19 mouse cellular contexts compared by ENCODE assay signal in genomic region chr12:41500049-41500820, GRCm38 (mm10). TPM values are rescaled to one million over a fixed set of nuclear protein-coding genes. Genes with fewer than 3 reads are reported as not detected.
DNase-seq lines count a peak whose midpoint lies in the region; ATAC-seq and TF ChIP-seq lines count a peak whose summit lies in the region.
"Had no signal": no experiment of that assay in that cellular context is flagged by ENCODE, and none has a peak within 500 bp of the region (broad histone marks: within the 10 kb centered on the region; RNA-seq: fewer than 3 reads in every experiment).

No protein-coding gene starts in this region.

- peak overlapping the region; percentile 15; the same call in 1 of the 2 replicates for H3K4me2 ChIP-seq in stomach, embryonic 16.5 days (ENCODE audit: low read depth, low read length)
- H3K4me2 ChIP-seq in stomach, postnatal 0 days (replicated peaks; ENCODE audit: low read depth) = no peak overlapping the region
- H3K4me2 ChIP-seq: neural tube, embryonic 13.5 days had no signal

- no peaks in the 10 kb centered on the region for H3K36me3 ChIP-seq in stomach, embryonic 16.5 days (ENCODE audit: control insufficient read depth, insufficient read depth, low read length)
- H3K36me3 ChIP-seq in stomach, postnatal 0 days (ENCODE audit: control insufficient read depth, insufficient read depth, low read length) = no peaks in the 10 kb centered on the region
- H3K36me3 ChIP-seq: hindbrain, embryonic 10.5 days; neural tube, embryonic 13.5 days had no signal

- DNase-seq in heart, adult 11 months = peak; percentile 91
- DNase-seq in heart, postnatal 14 days = no peak
- DNase-seq in stomach, postnatal 0 days (ENCODE audit: low spot score) = no peak
- DNase-seq in thymus, postnatal 25 days = peak; percentile 39
- no peak for DNase-seq in left cerebral cortex, adult 11 months (ENCODE audit: low spot score)
- DNase-seq in layer of hippocampus, postnatal 10 days (ENCODE audit: low spot score in 2 of 2) = no peak
- DNase-seq: cerebellum, postnatal 36 days; gastrocnemius, adult 2 months; kidney, adult 11 months; liver; right cerebral cortex, adult 18-20 months; spleen, adult 18-20 months had no signal

- no peak for TF ChIP-seq CTCF in stomach, postnatal 0 days (IDR thresholded peaks at IDR 0.05; ENCODE audit: low read depth)

- WGBS in stomach, embryonic 16.5 days = 36% methylated on average over 9 of the region's 9 CpGs
- WGBS in stomach, postnatal 0 days = 38% methylated on average over 9 of the region's 9 CpGs

- no peak overlapping the region; the same call in 1 of the 2 replicates for H3K27ac ChIP-seq in stomach, embryonic 16.5 days (ENCODE audit: low read length)
- no peak overlapping the region for H3K27ac ChIP-seq in stomach, postnatal 0 days (replicated peaks)
- H3K27ac ChIP-seq: gastrocnemius, adult 2 months; hindbrain, embryonic 10.5 days; neural tube, embryonic 13.5 days had no signal

- intact Hi-C loops in heart, postnatal 14 days (cut with DNase I) = no loop called here

- ATAC-seq in stomach, embryonic 16.5 days (ENCODE audit: insufficient read depth, low FRiP score) = no peak
- ATAC-seq in stomach, postnatal 0 days (ENCODE audit: low FRiP score, low TSS enrichment) = no peak
- ATAC-seq in inflammation-experienced regulatory T-cells, adult 6 months = peak; percentile 100
- ATAC-seq: forebrain, embryonic 14.5 days had no signal

- H3K27me3 ChIP-seq in stomach, embryonic 16.5 days (ENCODE audit: control insufficient read depth, insufficient read depth, low read length) = no peaks in the 10 kb centered on the region
- no peaks in the 10 kb centered on the region for H3K27me3 ChIP-seq in stomach, postnatal 0 days (ENCODE audit: control insufficient read depth, insufficient read depth, low read length)
- H3K27me3 ChIP-seq: megakaryocyte, embryonic 14.5 days; neural tube, embryonic 13.5 days had no signal

- H3K9ac ChIP-seq in stomach, embryonic 16.5 days (ENCODE audit: low read length) = no peak overlapping the region
- H3K9ac ChIP-seq in stomach, postnatal 0 days (ENCODE audit: low read length) = no peak overlapping the region
- H3K9ac ChIP-seq: neural tube, embryonic 13.5 days had no signal

- no peak overlapping the region for H3K4me3 ChIP-seq in stomach, embryonic 16.5 days (replicated peaks; ENCODE audit: low read length)
- H3K4me3 ChIP-seq in stomach, postnatal 0 days (ENCODE audit: low read depth, low read length) = no peak overlapping the region
- H3K4me3 ChIP-seq: gastrocnemius, adult 2 months; hindbrain, embryonic 10.5 days; megakaryocyte, embryonic 14.5 days; neural tube, embryonic 13.5 days had no signal

- no peaks in the 10 kb centered on the region for H3K4me1 ChIP-seq in stomach, embryonic 16.5 days (ENCODE audit: control insufficient read depth, insufficient read depth, low read length)
- no peaks in the 10 kb centered on the region for H3K4me1 ChIP-seq in stomach, postnatal 0 days (replicated peaks; ENCODE audit: control insufficient read depth, insufficient read depth)
- H3K4me1 ChIP-seq: hindbrain, embryonic 10.5 days; megakaryocyte, embryonic 14.5 days; neural tube, embryonic 13.5 days had no signal

- H3K9me3 ChIP-seq in stomach, embryonic 16.5 days (replicated peaks; ENCODE audit: control insufficient read depth, low read length) = no peaks in the 10 kb centered on the region
- H3K9me3 ChIP-seq in stomach, postnatal 0 days (ENCODE audit: control insufficient read depth, low read length) = no peaks in the 10 kb centered on the region
- H3K9me3 ChIP-seq: hindbrain, embryonic 10.5 days; megakaryocyte, embryonic 14.5 days; neural tube, embryonic 13.5 days had no signal

- no peak for TF ChIP-seq EP300 in stomach, postnatal 0 days (optimal IDR thresholded peaks at IDR 0.05)

RNA-seq across cellular contexts. Expression of gene Lrrn3, which starts 14.0 kb away (rescaled TPM):
- under 1 TPM; 0.07 to 0.14 TPM for total RNA-seq in heart, postnatal 14 days (2021)
- 10.9 and 11.8 TPM in 2 replicates for polyA plus RNA-seq in stomach, embryonic 16.5 days (2015; fragmentation: Nextera tagmentation; extraction: Ambion mirVana)
- polyA plus RNA-seq in stomach, postnatal 0 days (2015; fragmentation: Nextera tagmentation; extraction: Ambion mirVana) = 3.3 and 3.8 TPM in 2 replicates
- polyA plus RNA-seq in inflammation-experienced regulatory T-cells, adult 6 months (2017; shearing (Covaris generic)) = 1 to 10 TPM; 4.3 to 5.8 (median 5.0) TPM
- total RNA-seq in layer of hippocampus, postnatal 10 days (2021) = 10 to 100 TPM; 74.0 to 78.8 TPM
- total RNA-seq: MEL had no signal

Comparison
In these comparisons a context has a peak if more than half of its experiments do, and no peak if none do; other contexts are left out.
1. DNase-seq: peak in heart, adult 11 months (single experiment) and thymus, postnatal 25 days (single experiment); none in heart, postnatal 14 days (0 of 2), stomach, postnatal 0 days (single experiment), left cerebral cortex, adult 11 months (single experiment) and layer of hippocampus, postnatal 10 days (0 of 2).